In genomic region chr3:23071486-23071885, GRCm38 (mm10) we compare ENCODE assay signal across 29 mouse cellular contexts.
"Had no signal": no experiment of that assay in that cellular context is flagged by ENCODE, and none has a peak within 500 bp of the region (broad histone marks: within the 10 kb centered on the region; RNA-seq: fewer than 3 reads in every experiment).

No protein-coding gene starts in this region.

- H3K4me3 ChIP-seq: limb, embryonic 10.5 days; limb, embryonic 12.5 days; limb, embryonic 13.5 days; limb, embryonic 15.5 days; liver, embryonic 12.5 days; liver, embryonic 13.5 days; liver, embryonic 15.5 days; lung, embryonic 15.5 days; megakaryocyte, embryonic 14.5 days; midbrain, embryonic 10.5 days; midbrain, embryonic 12.5 days; midbrain, embryonic 13.5 days; midbrain, embryonic 15.5 days; myocyte had no signal

- H3K9me3 ChIP-seq: limb, embryonic 10.5 days; limb, embryonic 12.5 days; limb, embryonic 13.5 days; limb, embryonic 15.5 days; liver, embryonic 12.5 days; liver, embryonic 15.5 days; lung, embryonic 15.5 days; megakaryocyte, embryonic 14.5 days; midbrain, embryonic 10.5 days; midbrain, embryonic 12.5 days; midbrain, embryonic 13.5 days had no signal

- H3K9ac ChIP-seq: limb, embryonic 12.5 days; limb, embryonic 13.5 days; limb, embryonic 15.5 days; liver, embryonic 12.5 days; liver, embryonic 13.5 days; liver, embryonic 14.5 days; liver, embryonic 15.5 days; liver, postnatal 0 days; lung, embryonic 14.5 days; lung, embryonic 15.5 days; midbrain, embryonic 12.5 days; midbrain, embryonic 13.5 days; midbrain, embryonic 15.5 days had no signal

- H3K36me3 ChIP-seq: limb, embryonic 10.5 days; limb, embryonic 12.5 days; limb, embryonic 13.5 days; limb, embryonic 15.5 days; liver, embryonic 12.5 days; liver, embryonic 13.5 days; liver, embryonic 15.5 days; lung, embryonic 15.5 days; midbrain, embryonic 10.5 days; midbrain, embryonic 12.5 days; midbrain, embryonic 13.5 days; midbrain, embryonic 15.5 days had no signal

- H3K27me3 ChIP-seq: limb, embryonic 12.5 days; limb, embryonic 13.5 days; limb, embryonic 15.5 days; liver, embryonic 12.5 days; liver, embryonic 13.5 days; liver, embryonic 15.5 days; lung, embryonic 15.5 days; megakaryocyte, embryonic 14.5 days; midbrain, embryonic 12.5 days; midbrain, embryonic 13.5 days; midbrain, embryonic 15.5 days had no signal

- H3K4me1 ChIP-seq: limb, embryonic 10.5 days; limb, embryonic 12.5 days; limb, embryonic 13.5 days; limb, embryonic 15.5 days; liver, embryonic 12.5 days; liver, embryonic 13.5 days; liver, embryonic 15.5 days; lung, embryonic 15.5 days; megakaryocyte, embryonic 14.5 days; midbrain, embryonic 10.5 days; midbrain, embryonic 12.5 days; midbrain, embryonic 13.5 days; midbrain, embryonic 15.5 days had no signal

- H3K4me2 ChIP-seq: limb, embryonic 12.5 days; limb, embryonic 13.5 days; limb, embryonic 15.5 days; liver, embryonic 11.5 days; liver, embryonic 12.5 days; liver, embryonic 13.5 days; liver, embryonic 15.5 days; lung, embryonic 14.5 days; lung, embryonic 15.5 days; midbrain, embryonic 11.5 days; midbrain, embryonic 12.5 days; midbrain, embryonic 13.5 days; midbrain, embryonic 15.5 days had no signal

- DNase-seq: left cerebral cortex, postnatal 4 days; liver; liver, embryonic 13.5 days; liver, postnatal 0 days; lung, adult 18-20 months; lung, adult 2 months; lung, embryonic 14.5 days; lung, postnatal 10 days; lung, postnatal 14 days; lung, postnatal 36 days; lung, postnatal 4 days; midbrain, embryonic 14.5 days had no signal

- H3K27ac ChIP-seq: limb, embryonic 10.5 days; limb, embryonic 12.5 days; limb, embryonic 13.5 days; limb, embryonic 15.5 days; liver, embryonic 12.5 days; liver, embryonic 13.5 days; liver, embryonic 14.5 days; liver, embryonic 15.5 days; lung, embryonic 15.5 days; macrophage; midbrain, embryonic 10.5 days; midbrain, embryonic 12.5 days; midbrain, embryonic 13.5 days; midbrain, embryonic 15.5 days had no signal
